Mouse (Mus musculus) kidney, adult 2 months (tissue): ENCODE measurements around the gene Wipi2. TPM values are rescaled to one million over a fixed set of nuclear protein-coding genes. Genes with fewer than 3 reads are reported as not detected.

ENCODE experiments used
- DNase-seq: peaks from one replicate; pipeline ENCODE4 v3.0.0; 2021
- H3K27ac ChIP-seq: fragments of 200-500 bp; 2 replicates; pipeline ENCODE4 v1.5.1; 2012; ENCODE audit warnings: low read depth, low read length, control low read depth, inconsistent platforms; ENCODE audit not compliant: insufficient read depth
- H3K27me3 ChIP-seq: fragments of 200-500 bp; replicated peaks from 2 replicates; pipeline ENCODE4 v1.6.1; 2012; ENCODE audit warnings: mild to moderate bottlenecking, moderate library complexity, low read length, inconsistent platforms; ENCODE audit not compliant: control insufficient read depth, insufficient read depth
- H3K36me3 ChIP-seq: fragments of 200-500 bp; 2 replicates; pipeline ENCODE4 v1.6.1; 2012; ENCODE audit warnings: mild to moderate bottlenecking, moderate library complexity, low read length, inconsistent platforms; ENCODE audit not compliant: control insufficient read depth, insufficient read depth
- H3K4me1 ChIP-seq: fragments of 200-500 bp; 2 replicates; pipeline ENCODE4 v1.6.1; 2011; ENCODE audit warnings: low read length; ENCODE audit not compliant: control insufficient read depth, insufficient read depth
- H3K4me3 ChIP-seq: fragments of 200-500 bp; 2 replicates; pipeline ENCODE4 v1.5.1; 2011; ENCODE audit warnings: mild to moderate bottlenecking, low read depth, low read length, control low read depth; ENCODE audit not compliant: insufficient read depth
- CTCF ChIP-seq: fragments of 200-500 bp; conservative IDR thresholded peaks from 2 replicates; pipeline ENCODE4 v1.5.1; 2011; ENCODE audit warnings: low read depth, mild to moderate bottlenecking, control low read depth, low read length, moderate library complexity, mixed read lengths; ENCODE audit not compliant: insufficient read depth, insufficient read length
- POLR2A ChIP-seq: fragments of 200-500 bp; IDR thresholded peaks from one replicate; pipeline ENCODE4 v1.6.1; 2011; ENCODE audit warnings: low read depth, low read length, control low read depth
- WGBS: fragments of 180-500 bp; shearing (Covaris S2); methylation state at CpG from one replicate; pipeline ENCODE4 v1.1.7; 2018; 5-methylcytosine and 5-hydroxymethylcytosine counted together
- polyA plus RNA-seq: library from polyadenylated mRNA; depleted of rRNA; stranded (reverse); fragments of >200 nt; gene quantifications from 2 replicates; pipeline ENCODE4 v1.2.3, GENCODE M21; 2012

Wipi2 gene
- polyA plus RNA-seq, 1 experiment: 61.0 TPM

- TF ChIP-seq POLR2A (no peak), CTCF (no peak)
- 1% methylated on average over 41 of the region's 41 CpGs for WGBS
- H3K27me3 ChIP-seq: no peaks in the 10 kb centered on the region
- H3K4me1 ChIP-seq: peaks cover 9% of the 10 kb centered on the region
- H3K36me3 ChIP-seq: no peaks in the 10 kb centered on the region
- no peak for DNase-seq
- peak overlapping the region; percentile 45 for H3K27ac ChIP-seq
- peak overlapping the region; percentile 74 for H3K4me3 ChIP-seq
Observed at GRCm38 (mm10) chr5:142629663-142630025, 2.1 kb downstream of the Wipi2 start.

- TF ChIP-seq POLR2A (no peak), CTCF (no peak)
- 3% methylated on average over 6 of the region's 6 CpGs for WGBS
- Histone ChIP-seq H3K27me3 (no peaks in the 10 kb centered on the region), H3K27ac (no peak overlapping the region; the same call in 1 of the 2 replicates), H3K4me3 (peak overlapping the region; percentile 74), H3K36me3 (no peaks in the 10 kb centered on the region), H3K4me1 (peaks cover 9% of the 10 kb centered on the region)
- peak; percentile 52 for DNase-seq
Observed at GRCm38 (mm10) chr5:142630224-142630623, 2.7 kb downstream of the Wipi2 start.

- 91% methylated on average over 5 of the region's 5 CpGs for WGBS
- Histone ChIP-seq H3K4me3 (no peak overlapping the region), H3K36me3 (no peaks in the 10 kb centered on the region; the same call in 1 of the 2 replicates)
Observed at GRCm38 (mm10) chr5:142637823-142638222, 10.3 kb downstream of the Wipi2 start.

GRCm38 (mm10) chr5:142640088-142640487 lies 12.6 kb downstream of the Wipi2 start:
- peak overlapping the region; percentile 80 for H3K27ac ChIP-seq
- no peaks in the 10 kb centered on the region; the same call in 1 of the 2 replicates for H3K36me3 ChIP-seq

More at GRCm38 (mm10) chr5:142637823-142638222, 10.3 kb downstream of the Wipi2 start:
- H3K4me1 ChIP-seq: peaks cover 13% of the 10 kb centered on the region
- TF ChIP-seq POLR2A (no peak), CTCF (no peak)
- H3K27ac ChIP-seq: no peak overlapping the region
- no peaks in the 10 kb centered on the region for H3K27me3 ChIP-seq
- no peak for DNase-seq

GRCm38 (mm10) chr5:142641331-142642051 lies 14.0 kb downstream of the Wipi2 start:
- Histone ChIP-seq H3K4me1 (peaks cover 13% of the 10 kb centered on the region), H3K36me3 (no peaks in the 10 kb centered on the region; the same call in 1 of the 2 replicates), H3K27me3 (no peaks in the 10 kb centered on the region), H3K27ac (peak overlapping the region; percentile 83), H3K4me3 (no peak overlapping the region)
- TF ChIP-seq POLR2A (no peak), CTCF (no peak)
- WGBS: 58% methylated on average over 6 of the region's 6 CpGs
- DNase-seq: peak; percentile 77

More at GRCm38 (mm10) chr5:142640088-142640487, 12.6 kb downstream of the Wipi2 start:
- DNase-seq: peak; percentile 91
- Histone ChIP-seq H3K27me3 (no peaks in the 10 kb centered on the region), H3K4me1 (peaks cover 13% of the 10 kb centered on the region), H3K4me3 (no peak overlapping the region)
- no peak for TF ChIP-seq POLR2A
- no peak for TF ChIP-seq CTCF
- 53% methylated on average over 5 of the region's 5 CpGs for WGBS

GRCm38 (mm10) chr5:142648162-142648561 lies 20.7 kb downstream of the Wipi2 start:
- Histone ChIP-seq H3K27me3 (no peaks in the 10 kb centered on the region), H3K36me3 (no peaks in the 10 kb centered on the region), H3K4me1 (peaks cover 10% of the 10 kb centered on the region), H3K4me3 (no peak overlapping the region), H3K27ac (no peak overlapping the region)
- WGBS: 92% methylated on average over 7 of the region's 7 CpGs
- TF ChIP-seq CTCF: no peak
- TF ChIP-seq POLR2A: no peak
- no peak for DNase-seq

- no peaks in the 10 kb centered on the region for H3K27me3 ChIP-seq
- no peak for TF ChIP-seq POLR2A
- no peak for TF ChIP-seq CTCF
- 73% methylated on average over 4 of the region's 4 CpGs for WGBS
- H3K36me3 ChIP-seq: no peaks in the 10 kb centered on the region
- no peak overlapping the region for H3K4me3 ChIP-seq
- peaks cover 10% of the 10 kb centered on the region for H3K4me1 ChIP-seq
- peak; percentile 64 for DNase-seq
- H3K27ac ChIP-seq: no peak overlapping the region
Observed at GRCm38 (mm10) chr5:142649460-142650050, 22.1 kb downstream of the Wipi2 start.
